Mouse (Mus musculus) cerebellum, adult 2 months (tissue): Measurements from ENCODE around the gene Hoxa2. TPM values are rescaled to one million over a fixed set of nuclear protein-coding genes. Genes with fewer than 3 reads are reported as not detected.

Experiments used
- DNase-seq, 2 experiments: peaks; one replicate each; pipeline ENCODE4 v3.0.0; 2021
- H3K27ac ChIP-seq: fragments of 200-500 bp; 2 replicates; pipeline ENCODE4 v1.5.1; 2012; ENCODE audit warnings: low read length, control low read depth, inconsistent platforms; ENCODE audit not compliant: insufficient read depth
- H3K27me3 ChIP-seq: fragments of 200-500 bp; 2 replicates; pipeline ENCODE4 v1.6.1; 2012; ENCODE audit warnings: inconsistent platforms, mild to moderate bottlenecking, low read length, moderate library complexity; ENCODE audit not compliant: control insufficient read depth, insufficient read depth
- H3K4me1 ChIP-seq: fragments of 200-500 bp; 2 replicates; pipeline ENCODE4 v1.6.1; 2011; ENCODE audit warnings: low read length; ENCODE audit not compliant: control insufficient read depth, insufficient read depth
- H3K4me3 ChIP-seq: fragments of 200-500 bp; replicated peaks from 2 replicates; pipeline ENCODE3; 2011; ENCODE audit warnings: mild to moderate bottlenecking, low read depth, low read length, control low read depth; ENCODE audit not compliant: insufficient read depth
- CTCF ChIP-seq: fragments of 200-500 bp; IDR thresholded peaks from 2 replicates; pipeline ENCODE4 v1.5.1; 2011; ENCODE audit warnings: low read depth, mild to moderate bottlenecking, control low read depth, low read length, moderate library complexity, borderline replicate concordance; ENCODE audit not compliant: insufficient read depth
- POLR2A ChIP-seq: fragments of 200-500 bp; IDR thresholded peaks from 2 replicates; pipeline ENCODE4 v1.6.1; 2011; ENCODE audit warnings: low read length, control low read depth, borderline replicate concordance; ENCODE audit not compliant: insufficient read depth
- WGBS: fragments of 180-500 bp; shearing (Covaris S2); methylation state at CpG from one replicate; pipeline ENCODE4 v1.1.7; 2018; 5-methylcytosine and 5-hydroxymethylcytosine counted together
- polyA plus RNA-seq: library from polyadenylated mRNA; depleted of rRNA; stranded (reverse); fragments of >200 nt; gene quantifications from 2 replicates; pipeline ENCODE4 v1.2.3, GENCODE M21; 2012

Gene Hoxa2
- polyA plus RNA-seq, 1 experiment, result 2.8 TPM

- Histone ChIP-seq H3K4me1 (no peaks in the 10 kb centered on the region), H3K27me3 (peaks cover 19% of the 10 kb centered on the region; the same call in 1 of the 2 replicates), H3K27ac (no peak overlapping the region), H3K4me3 (no peak overlapping the region)
- 3% methylated on average over 42 of the region's 42 CpGs for WGBS
- TF ChIP-seq CTCF, result no peak
- TF ChIP-seq POLR2A, result no peak
- no peak for DNase-seq
Observed at GRCm38 (mm10) chr6:52168191-52169055, 3.8 kb upstream of the Hoxa2 start.

DNA sequence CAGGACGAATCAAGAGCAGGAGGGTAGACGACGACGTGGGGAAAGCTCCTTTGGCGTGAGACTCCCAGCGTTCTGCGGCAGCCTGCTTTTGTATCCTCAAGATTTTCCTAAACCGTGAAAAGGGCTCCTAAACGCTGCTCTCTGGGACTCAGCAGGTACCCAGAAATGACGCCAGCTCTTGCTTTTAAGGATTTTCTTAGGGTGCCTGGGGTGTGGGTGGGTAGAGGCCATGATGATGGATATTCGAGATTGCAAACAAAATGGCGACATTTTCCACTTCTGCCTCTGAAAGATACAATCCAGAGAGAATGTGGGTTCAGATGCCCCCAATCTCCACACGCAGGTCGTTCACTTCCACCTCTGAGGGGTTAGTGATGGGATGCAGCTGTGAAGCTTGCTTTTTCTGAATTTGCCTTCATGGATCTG is 3.1 kb upstream of the Hoxa2 start:
- Histone ChIP-seq H3K4me3 (no peak overlapping the region), H3K4me1 (no peaks in the 10 kb centered on the region), H3K27me3 (peaks cover 23% of the 10 kb centered on the region; the same call in 1 of the 2 replicates), H3K27ac (no peak overlapping the region)
- DNase-seq, result no peak
- WGBS, result 3% methylated on average over 14 of the region's 14 CpGs
- no peak for TF ChIP-seq CTCF
- no peak for TF ChIP-seq POLR2A

GRCm38 (mm10) chr6:52167176-52167575 is 2.5 kb upstream of the Hoxa2 start:
- Histone ChIP-seq H3K27me3 (peaks cover 21% of the 10 kb centered on the region; the same call in 1 of the 2 replicates), H3K4me1 (no peaks in the 10 kb centered on the region), H3K4me3 (no peak overlapping the region), H3K27ac (no peak overlapping the region)
- no peak for DNase-seq
- WGBS, result 21% methylated on average over 1 of the region's 1 CpGs
- TF ChIP-seq CTCF (no peak), POLR2A (no peak)

DNA sequence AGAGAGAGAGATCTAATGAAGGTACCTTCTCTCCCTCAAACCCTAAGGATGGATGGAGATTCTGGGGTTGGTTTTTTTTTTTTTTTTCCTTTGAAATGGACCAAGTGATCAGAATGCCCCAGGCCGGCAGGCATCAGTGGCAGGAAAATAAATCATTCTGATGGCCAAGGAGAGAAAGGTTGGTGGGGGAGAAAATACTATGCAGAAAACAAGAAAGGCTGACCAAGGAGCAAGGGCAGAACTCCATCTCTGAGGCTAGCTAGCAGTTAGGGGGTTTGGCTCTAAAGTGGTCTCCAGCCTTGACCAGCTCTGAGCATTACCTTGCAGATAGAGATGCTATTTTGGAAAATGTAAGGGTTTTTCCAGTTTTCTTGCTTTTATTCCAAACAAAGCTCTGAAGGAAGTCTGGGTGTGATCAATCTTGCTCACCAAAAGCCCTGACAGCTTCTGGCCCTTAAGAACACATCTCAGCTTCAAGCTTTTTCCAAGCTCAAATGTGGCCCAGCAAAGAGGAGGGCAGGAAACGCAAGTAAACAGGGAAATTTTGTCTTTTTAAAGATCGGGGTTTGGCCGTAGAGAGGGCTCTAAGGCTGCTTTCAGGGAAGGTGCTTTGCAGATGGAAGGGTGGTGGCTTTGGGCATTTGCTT is 1.9 kb upstream of the Hoxa2 start:
- WGBS, result 7% methylated on average over 4 of the region's 4 CpGs
- no peaks in the 10 kb centered on the region for H3K4me1 ChIP-seq
- H3K27ac ChIP-seq, result no peak overlapping the region
- H3K27me3 ChIP-seq, result peaks cover 18% of the 10 kb centered on the region; the same call in 1 of the 2 replicates
- no peak for TF ChIP-seq CTCF
- no peak for TF ChIP-seq POLR2A
- DNase-seq, result no peak
- H3K4me3 ChIP-seq, result no peak overlapping the region

- H3K4me3 ChIP-seq, result no peak overlapping the region
- H3K27ac ChIP-seq, result no peak overlapping the region
- DNase-seq, result no peak
- H3K4me1 ChIP-seq, result no peaks in the 10 kb centered on the region
- TF ChIP-seq CTCF (no peak), POLR2A (no peak)
- 2% methylated on average over 28 of the region's 28 CpGs for WGBS
- H3K27me3 ChIP-seq, result peaks cover 16% of the 10 kb centered on the region; the same call in 1 of the 2 replicates
Observed at GRCm38 (mm10) chr6:52165441-52166370, 1.1 kb upstream of the Hoxa2 start.

GRCm38 (mm10) chr6:52164051-52164625 is 493 bp downstream of the Hoxa2 start:
- no peak for DNase-seq
- 2% methylated on average over 39 of the region's 39 CpGs for WGBS
- Histone ChIP-seq H3K27ac (no peak overlapping the region), H3K4me3 (no peak overlapping the region), H3K4me1 (no peaks in the 10 kb centered on the region), H3K27me3 (peaks cover 20% of the 10 kb centered on the region; the same call in 1 of the 2 replicates)
- no peak for TF ChIP-seq CTCF
- TF ChIP-seq POLR2A, result no peak

GRCm38 (mm10) chr6:52163366-52164031 is 1.1 kb downstream of the Hoxa2 start:
- H3K27me3 ChIP-seq, result peaks cover 21% of the 10 kb centered on the region; the same call in 1 of the 2 replicates
- no peak overlapping the region for H3K27ac ChIP-seq
- no peaks in the 10 kb centered on the region; the same call in 1 of the 2 replicates for H3K4me1 ChIP-seq
- WGBS, result 6% methylated on average over 17 of the region's 17 CpGs
- no peak overlapping the region for H3K4me3 ChIP-seq
- DNase-seq, result no peak
- no peak for TF ChIP-seq CTCF
- no peak for TF ChIP-seq POLR2A
